Mouse (Mus musculus) CH12.LX (cell line): Measurements from ENCODE around the gene Nos1.

Experiments
- CTCF ChIP-seq, 2 experiments: IDR thresholded peaks in 1 of 2; conservative IDR thresholded peaks in 1 of 2; 2 replicates each; pipeline ENCODE4 v1.5.1; 2011 to 2012; ENCODE audit warnings: low read depth in 2 of 2, low read length in 2 of 2, improper control_type of control experiment in 1 of 2, inconsistent platforms in 1 of 2, mild to moderate bottlenecking in 1 of 2, moderate library complexity in 1 of 2
- EP300 ChIP-seq: IDR thresholded peaks from 2 replicates; pipeline ENCODE4 v1.6.1; 2011; ENCODE audit warnings: low read length, improper control_type of control experiment
- ETS1 ChIP-seq: conservative IDR thresholded peaks from 2 replicates; pipeline ENCODE4 v1.6.1; 2012; ENCODE audit warnings: low read depth, mild to moderate bottlenecking, inconsistent platforms, low read length, improper control_type of control experiment, moderate library complexity
- POLR2A ChIP-seq: IDR thresholded peaks from 2 replicates; pipeline ENCODE4 v1.6.1; 2011; ENCODE audit warnings: low read depth, mild to moderate bottlenecking, improper control_type of control experiment, low read length
- POLR2AphosphoS2 ChIP-seq: IDR thresholded peaks from 2 replicates; pipeline ENCODE4 v1.6.1; 2011; ENCODE audit warnings: low read depth, low read length, improper control_type of control experiment

- no peak for TF ChIP-seq POLR2A
- no peak for TF ChIP-seq POLR2AphosphoS2
- TF ChIP-seq CTCF (conservative IDR thresholded peaks at IDR 0.05 in 1 of 2, IDR thresholded peaks at IDR 0.05 in 1 of 2; ENCODE audit: low read depth in 2 of 2, low read length in 2 of 2) = no peak
- no peak for TF ChIP-seq ETS1
- no peak for TF ChIP-seq EP300
These were observed at the start of gene Nos1 for GRCm38 (mm10) chr5:117780681-117781080.
